Mouse (Mus musculus) forebrain, embryonic 14.5 days (tissue): ENCODE measurements around the gene Nr4a3. TPM values are rescaled to one million over a fixed set of nuclear protein-coding genes. Genes with fewer than 3 reads are reported as not detected.

ENCODE experiments used
- ATAC-seq: fragments of 200-750 bp; cut with Nextera tagmentation; 2 replicates; pipeline ENCODE4 v1.8.0; 2017; ENCODE audit warnings: mild to moderate bottlenecking, moderate library complexity
- DNase-seq: peaks from one replicate; pipeline ENCODE4 v3.0.0-alpha.2; 2015; ENCODE audit warnings: low spot score
- H3K27ac ChIP-seq: fragments of 300-500 bp; sonication (generic); 2 replicates; pipeline ENCODE4 v1.5.1; 2014; ENCODE audit warnings: low read depth, mild to moderate bottlenecking, control low read depth, low read length, moderate library complexity
- H3K27me3 ChIP-seq: fragments of 300-500 bp; sonication (generic); replicated peaks from 2 replicates; pipeline ENCODE4 v1.6.1; 2014; ENCODE audit warnings: low read length, control low read depth, mixed read lengths; ENCODE audit not compliant: control insufficient read depth, insufficient read depth
- H3K36me3 ChIP-seq: fragments of 300-500 bp; sonication (generic); 2 replicates; pipeline ENCODE4 v1.6.1; 2014; ENCODE audit warnings: low read length, control low read depth; ENCODE audit not compliant: control insufficient read depth, insufficient read depth
- H3K4me1 ChIP-seq: fragments of 300-500 bp; sonication (generic); 2 replicates; pipeline ENCODE4 v1.6.1; 2014; ENCODE audit warnings: antibody characterized with exemption, low read length, control low read depth; ENCODE audit not compliant: control insufficient read depth, insufficient read depth
- H3K4me2 ChIP-seq: fragments of 300-500 bp; sonication (generic); 2 replicates; pipeline ENCODE4 v1.6.1; 2014; ENCODE audit warnings: mild to moderate bottlenecking, control low read depth, low read length
- H3K4me3 ChIP-seq: fragments of 300-500 bp; sonication (generic); 2 replicates; pipeline ENCODE4 v1.5.1; 2014; ENCODE audit warnings: low read depth, low read length, control low read depth
- H3K9ac ChIP-seq: fragments of 300-500 bp; sonication (generic); 2 replicates; pipeline ENCODE4 v1.6.1; 2014; ENCODE audit warnings: mild to moderate bottlenecking, low read length, control low read depth, moderate library complexity
- H3K9me3 ChIP-seq: fragments of 300-500 bp; sonication (generic); replicated peaks from 2 replicates; pipeline ENCODE4 v1.6.1; 2016; ENCODE audit warnings: low read length, control low read depth, mixed read lengths; ENCODE audit not compliant: control insufficient read depth
- WGBS: fragments of 180-500 bp; shearing (Covaris S2); extraction: QIAGEN DNeasy Blood & Tissue Kit; methylation state at CpG from one replicate; pipeline ENCODE4 v1.1.7; 2014; 5-methylcytosine and 5-hydroxymethylcytosine counted together
- polyA plus RNA-seq: library from polyadenylated mRNA; unstranded; fragments of >200 nt; fragmentation: Nextera tagmentation; extraction: Ambion mirVana; gene quantifications from 2 replicates; pipeline ENCODE4 v1.2.1, GENCODE M21; 2014

Gene Nr4a3
- polyA plus RNA-seq, 1 experiment from 2014 or later = 3.7 TPM

DNA sequence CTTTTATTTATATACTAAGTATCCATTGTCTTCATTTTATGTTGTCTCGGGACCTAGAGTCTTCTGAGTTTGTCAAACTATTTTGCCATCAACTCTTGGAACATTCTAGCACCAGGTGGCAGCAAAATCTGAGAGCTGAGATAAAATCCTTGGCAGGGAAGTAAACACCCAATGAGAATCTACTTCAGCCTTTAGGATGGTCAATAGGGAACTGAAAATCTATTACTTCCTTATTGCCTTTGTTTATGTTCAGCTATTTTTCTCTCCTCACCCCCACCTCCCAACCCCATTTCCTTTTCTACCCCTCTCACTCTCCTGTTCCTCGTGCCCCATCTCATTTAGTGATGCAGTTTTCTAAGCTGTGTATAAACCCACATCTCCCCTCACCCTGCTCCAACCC is 63.6 kb downstream of the Nr4a3 start:
- no peak overlapping the region for H3K9ac ChIP-seq
- H3K27ac ChIP-seq = no peak overlapping the region
- ATAC-seq = no peak
- WGBS = 85% methylated on average over 2 of the region's 2 CpGs
- H3K9me3 ChIP-seq = no peaks in the 10 kb centered on the region
- no peaks in the 10 kb centered on the region for H3K27me3 ChIP-seq
- no peak overlapping the region for H3K4me2 ChIP-seq
- no peaks in the 10 kb centered on the region for H3K4me1 ChIP-seq
- H3K36me3 ChIP-seq = no peaks in the 10 kb centered on the region
- H3K4me3 ChIP-seq = no peak overlapping the region
- DNase-seq = no peak

DNA sequence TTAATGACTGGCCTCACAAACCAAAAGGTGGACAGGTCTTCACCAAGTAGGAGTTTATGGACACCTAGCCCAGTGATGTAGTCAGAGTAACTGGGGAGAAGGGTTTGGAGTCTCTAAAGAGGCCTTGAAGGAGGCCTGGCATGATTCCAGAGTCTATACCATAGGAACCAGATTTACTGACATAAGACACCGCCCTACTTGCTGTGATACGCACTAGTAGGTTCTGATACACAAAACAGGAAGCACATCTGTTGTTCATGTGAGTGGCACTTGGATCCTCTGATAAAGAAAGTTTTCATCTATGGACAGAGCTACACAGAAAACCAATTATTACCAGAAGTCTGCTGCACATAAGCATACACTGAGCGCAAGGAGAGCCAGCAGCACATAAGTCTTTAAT is 65.4 kb downstream of the Nr4a3 start:
- no peaks in the 10 kb centered on the region for H3K9me3 ChIP-seq
- WGBS = 76% methylated on average over 3 of the region's 3 CpGs
- no peak overlapping the region for H3K27ac ChIP-seq
- ATAC-seq = no peak
- no peaks in the 10 kb centered on the region for H3K27me3 ChIP-seq
- no peak overlapping the region for H3K4me3 ChIP-seq
- no peak overlapping the region for H3K9ac ChIP-seq
- DNase-seq = no peak
- H3K4me2 ChIP-seq = no peak overlapping the region
- H3K4me1 ChIP-seq = no peaks in the 10 kb centered on the region
- no peaks in the 10 kb centered on the region for H3K36me3 ChIP-seq

DNA sequence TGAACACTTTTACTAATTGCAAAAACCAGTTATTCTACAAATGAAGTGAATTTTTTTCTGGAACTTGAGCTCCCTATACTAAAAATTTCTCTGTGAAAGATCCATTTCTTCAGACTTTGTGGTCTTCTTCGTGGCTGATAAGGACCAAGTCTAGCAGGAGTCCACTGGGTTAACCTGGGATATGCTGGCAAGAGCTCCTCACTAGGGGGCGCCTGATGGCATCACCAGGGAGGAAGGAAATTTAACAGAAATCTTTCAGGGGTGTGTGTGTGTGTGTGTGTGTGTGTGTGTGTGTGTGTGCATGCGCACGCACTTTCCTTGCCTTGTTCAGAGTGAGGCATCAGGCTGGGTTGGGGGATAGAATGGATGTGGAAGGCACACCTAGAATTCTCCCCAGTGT is 71.2 kb downstream of the Nr4a3 start:
- DNase-seq = no peak
- Histone ChIP-seq H3K4me1 (no peaks in the 10 kb centered on the region), H3K4me2 (no peak overlapping the region), H3K9ac (no peak overlapping the region), H3K9me3 (no peaks in the 10 kb centered on the region), H3K27me3 (no peaks in the 10 kb centered on the region), H3K4me3 (no peak overlapping the region), H3K36me3 (no peaks in the 10 kb centered on the region), H3K27ac (no peak overlapping the region)
- 64% methylated on average over 4 of the region's 4 CpGs for WGBS
- no peak for ATAC-seq

DNA sequence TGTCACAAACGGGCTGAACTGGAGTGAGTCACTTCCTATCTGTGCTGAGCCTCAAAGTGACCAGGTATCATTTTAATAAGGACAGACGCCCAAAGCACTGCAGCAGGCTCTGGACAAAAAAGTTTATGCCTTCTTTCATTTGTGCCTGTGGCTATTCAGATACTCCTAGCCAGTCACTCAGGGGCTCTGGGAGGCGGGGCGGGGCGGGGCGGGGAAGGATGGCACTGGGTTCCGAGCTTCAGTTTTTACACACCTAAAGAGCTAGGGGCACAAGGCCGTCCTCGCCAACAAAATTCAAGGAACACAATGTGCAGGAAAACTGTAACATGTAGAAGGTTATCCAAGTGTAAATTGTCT is 79.4 kb downstream of the Nr4a3 start:
- 2% methylated on average over 9 of the region's 9 CpGs for WGBS
- Histone ChIP-seq H3K9ac (no peak overlapping the region; the same call in 1 of the 2 replicates), H3K36me3 (no peaks in the 10 kb centered on the region), H3K4me3 (peak overlapping the region; percentile 69), H3K27me3 (no peaks in the 10 kb centered on the region), H3K9me3 (no peaks in the 10 kb centered on the region), H3K4me1 (no peaks in the 10 kb centered on the region), H3K27ac (no peak overlapping the region), H3K4me2 (peak overlapping the region; percentile 69)
- peak; percentile 84 for ATAC-seq
- DNase-seq = no peak

DNA sequence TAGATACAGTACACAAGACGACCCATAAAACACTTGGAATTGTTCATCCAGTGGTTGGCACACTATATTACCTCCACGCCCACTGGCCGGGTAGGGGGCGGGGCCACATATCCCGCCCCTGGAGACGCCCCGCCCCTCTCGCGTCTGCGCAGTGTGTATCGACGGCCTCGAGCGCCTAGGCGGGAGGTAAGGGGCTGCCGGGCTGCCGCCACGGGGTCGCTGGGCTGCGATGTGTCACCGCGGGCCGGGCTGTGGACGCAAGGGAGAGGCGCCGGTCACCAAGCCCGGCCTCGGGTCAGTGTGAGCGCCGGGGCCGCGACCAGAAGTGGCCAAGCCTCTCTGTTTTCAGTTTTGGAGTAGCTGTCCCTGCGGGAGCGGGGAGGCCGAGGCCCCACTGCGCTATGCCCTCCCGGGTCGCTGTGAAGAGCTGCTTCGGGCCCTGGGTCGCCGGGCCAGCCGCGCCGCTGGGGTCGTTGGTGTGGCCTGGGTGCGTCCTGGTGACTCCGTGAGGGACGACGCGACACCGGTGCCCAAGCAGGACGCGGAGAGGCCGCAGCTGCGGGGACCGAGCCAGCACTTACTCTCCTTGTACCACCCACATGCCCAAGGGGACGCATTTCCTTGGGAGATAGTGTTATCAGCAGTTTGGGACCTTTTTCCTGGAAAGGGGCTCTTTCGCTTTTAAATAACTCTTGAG is 80.0 kb downstream of the Nr4a3 start, which contains the start of gene Stx17:
TSS of gene Stx17 (plus strand) at position 143 of the 697 bp plus-strand sequence.
- peak; percentile 100 for ATAC-seq
- H3K4me3 ChIP-seq = peak within 1 kb of the TSS; percentile 69
- WGBS = 1% methylated on average over 53 of the region's 58 CpGs
- no peaks in the 10 kb centered on the region for H3K9me3 ChIP-seq
- H3K4me1 ChIP-seq = no peaks in the 10 kb centered on the region
- H3K4me2 ChIP-seq = peak within 1 kb of the TSS; percentile 69
- no peak within 1 kb of the TSS for H3K27ac ChIP-seq
- H3K27me3 ChIP-seq = no peaks in the 10 kb centered on the region
- DNase-seq = peak; percentile 86
- no peaks in the 10 kb centered on the region for H3K36me3 ChIP-seq
- H3K9ac ChIP-seq = peak within 1 kb of the TSS; percentile 87

DNA sequence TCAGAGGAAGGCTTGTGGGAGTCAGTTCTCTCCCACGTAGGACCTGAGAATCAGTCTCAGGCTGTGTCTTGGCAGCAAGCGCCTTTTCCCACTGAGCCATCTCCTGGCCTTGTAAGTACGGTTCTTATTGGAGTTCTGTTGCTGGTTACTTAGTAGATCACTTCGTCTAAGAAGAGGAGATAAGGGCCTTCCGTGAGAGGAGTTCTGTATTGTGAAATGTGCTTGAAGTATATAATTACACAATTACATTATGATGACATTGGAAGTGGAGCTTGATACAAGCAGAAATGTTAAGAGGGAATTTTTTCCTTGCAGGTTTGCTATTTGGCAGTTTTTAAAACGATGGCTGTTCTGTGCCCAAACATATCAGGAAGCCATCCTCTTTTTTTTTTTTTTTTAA is 85.4 kb downstream of the Nr4a3 start:
- H3K9ac ChIP-seq = no peak overlapping the region
- no peaks in the 10 kb centered on the region for H3K27me3 ChIP-seq
- no peak for DNase-seq
- H3K9me3 ChIP-seq = no peaks in the 10 kb centered on the region
- no peak overlapping the region for H3K27ac ChIP-seq
- ATAC-seq = no peak
- H3K36me3 ChIP-seq = peaks cover 3% of the 10 kb centered on the region; the same call in 1 of the 2 replicates
- 87% methylated on average over 6 of the region's 6 CpGs for WGBS
- H3K4me1 ChIP-seq = no peaks in the 10 kb centered on the region
- H3K4me3 ChIP-seq = no peak overlapping the region
- H3K4me2 ChIP-seq = no peak overlapping the region

DNA sequence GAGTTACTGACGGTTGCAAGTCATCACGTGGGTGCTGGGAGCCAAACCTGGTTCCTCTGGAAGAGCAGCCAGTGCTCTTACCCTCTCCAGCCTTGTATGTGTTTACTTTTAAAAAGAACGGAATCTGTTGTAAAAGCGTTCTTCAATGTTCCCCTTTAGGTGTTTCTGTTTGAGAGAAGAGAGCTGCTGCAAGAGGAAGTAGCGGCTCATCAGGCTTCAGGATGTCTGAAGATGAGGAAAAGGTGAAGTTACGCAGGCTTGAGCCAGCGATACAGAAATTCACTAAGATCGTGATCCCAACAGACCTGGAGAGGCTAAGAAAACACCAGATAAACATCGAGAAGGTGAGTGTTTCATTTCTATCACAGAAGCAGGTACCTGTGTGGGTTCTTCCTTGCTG is 86.7 kb downstream of the Nr4a3 start:
- ATAC-seq (no peak), DNase-seq (no peak)
- WGBS = 96% methylated on average over 9 of the region's 9 CpGs
- Histone ChIP-seq H3K9ac (no peak overlapping the region), H3K27me3 (no peaks in the 10 kb centered on the region), H3K36me3 (peaks cover 3% of the 10 kb centered on the region; the same call in 1 of the 2 replicates), H3K4me3 (no peak overlapping the region), H3K27ac (no peak overlapping the region), H3K4me1 (no peaks in the 10 kb centered on the region), H3K4me2 (no peak overlapping the region), H3K9me3 (no peaks in the 10 kb centered on the region)

DNA sequence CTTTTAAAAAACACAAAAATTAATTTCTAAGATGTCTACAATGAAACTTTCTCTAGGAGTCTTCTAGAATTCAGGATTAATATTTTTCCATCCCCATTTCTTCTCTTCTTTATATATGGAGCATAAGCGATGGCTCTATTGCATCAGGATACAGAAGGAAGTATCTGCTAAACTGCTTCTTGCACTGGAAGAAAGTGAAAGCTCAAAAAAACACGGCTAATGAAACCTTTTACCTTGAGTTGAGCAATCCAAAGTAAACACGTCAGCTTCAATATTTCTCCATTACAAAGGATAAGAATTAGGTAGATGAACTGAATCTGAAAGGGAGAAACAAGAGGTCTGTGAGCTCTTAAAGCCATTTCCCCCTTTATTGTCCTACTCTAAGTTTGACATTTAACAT is 87.8 kb downstream of the Nr4a3 start:
- WGBS = 90% methylated on average over 3 of the region's 3 CpGs
- Histone ChIP-seq H3K4me2 (no peak overlapping the region), H3K4me3 (no peak overlapping the region), H3K4me1 (no peaks in the 10 kb centered on the region), H3K9ac (no peak overlapping the region), H3K36me3 (peaks cover 3% of the 10 kb centered on the region; the same call in 1 of the 2 replicates), H3K27me3 (no peaks in the 10 kb centered on the region), H3K9me3 (no peaks in the 10 kb centered on the region), H3K27ac (no peak overlapping the region)
- no peak for DNase-seq
- no peak for ATAC-seq
